Mouse (Mus musculus) embryonic facial prominence, embryonic 10.5 days (tissue): Measurements from ENCODE around the gene Mllt11. TPM values are rescaled to one million over a fixed set of nuclear protein-coding genes. Genes with fewer than 3 reads are reported as not detected.

Source experiments
- DNase-seq: peaks from one replicate; pipeline ENCODE4 v3.0.0-alpha.2; 2017; ENCODE audit warnings: low spot score
- H3K27ac ChIP-seq: fragments of 300-500 bp; sonication (generic); replicated peaks from 2 replicates; pipeline ENCODE4 v1.5.1; 2016; ENCODE audit warnings: mild to moderate bottlenecking
- H3K27me3 ChIP-seq: fragments of 300-500 bp; sonication (generic); replicated peaks from 2 replicates; pipeline ENCODE4 v1.6.1; 2016; ENCODE audit warnings: low read depth, mild to moderate bottlenecking; ENCODE audit not compliant: poor library complexity, severe bottlenecking
- H3K36me3 ChIP-seq: fragments of 300-500 bp; sonication (generic); replicated peaks from 2 replicates; pipeline ENCODE4 v1.6.1; 2016; ENCODE audit warnings: mild to moderate bottlenecking, moderate library complexity
- H3K4me1 ChIP-seq: fragments of 300-500 bp; sonication (generic); 2 replicates; pipeline ENCODE4 v1.6.1; 2016
- H3K4me3 ChIP-seq: fragments of 300-500 bp; sonication (generic); 2 replicates; pipeline ENCODE4 v1.5.1; 2016; ENCODE audit warnings: mild to moderate bottlenecking, moderate library complexity
- H3K9me3 ChIP-seq: fragments of 300-500 bp; sonication (generic); 2 replicates; pipeline ENCODE4 v1.6.1; 2016; ENCODE audit warnings: mild to moderate bottlenecking
- WGBS: fragments of 180-500 bp; shearing (Covaris S2); methylation state at CpG from one replicate; pipeline ENCODE4 v1.1.7; 2016; 5-methylcytosine and 5-hydroxymethylcytosine counted together
- polyA plus RNA-seq: library from polyadenylated mRNA; unstranded; fragments of >200 nt; fragmentation: Nextera tagmentation; extraction: Ambion mirVana; gene quantifications from 2 replicates; pipeline ENCODE4 v1.2.1, GENCODE M21; 2016

The Mllt11 gene
- polyA plus RNA-seq, 1 experiment from 2014 or later: 35.2 TPM

GRCm38 (mm10) chr3:95173256-95173949 is 58.6 kb downstream of the Mllt11 start:
- peaks cover 26% of the 10 kb centered on the region for H3K4me1 ChIP-seq
- WGBS: 3% methylated on average over 58 of the region's 58 CpGs
- DNase-seq: peak; percentile 57
- peaks cover 47% of the 10 kb centered on the region for H3K36me3 ChIP-seq
- peak overlapping the region; percentile 51 for H3K4me3 ChIP-seq
- no peak overlapping the region for H3K27ac ChIP-seq
- H3K9me3 ChIP-seq: no peaks in the 10 kb centered on the region
- H3K27me3 ChIP-seq: peaks cover 74% of the 10 kb centered on the region

GRCm38 (mm10) chr3:95172526-95173255 is 59.3 kb downstream of the Mllt11 start:
- Histone ChIP-seq H3K4me3 (peak overlapping the region; percentile 51), H3K9me3 (no peaks in the 10 kb centered on the region), H3K27ac (no peak overlapping the region), H3K4me1 (peaks cover 26% of the 10 kb centered on the region), H3K36me3 (peaks cover 55% of the 10 kb centered on the region), H3K27me3 (peaks cover 79% of the 10 kb centered on the region)
- DNase-seq: peak; percentile 46
- WGBS: 11% methylated on average over 84 of the region's 84 CpGs

- H3K4me3 ChIP-seq: no peak overlapping the region
- H3K27ac ChIP-seq: no peak overlapping the region
- no peaks in the 10 kb centered on the region for H3K9me3 ChIP-seq
- H3K4me1 ChIP-seq: peaks cover 21% of the 10 kb centered on the region
- peaks cover 89% of the 10 kb centered on the region for H3K27me3 ChIP-seq
- WGBS: 82% methylated on average over 6 of the region's 6 CpGs
- peaks cover 70% of the 10 kb centered on the region for H3K36me3 ChIP-seq
- DNase-seq: no peak
Measured at GRCm38 (mm10) chr3:95171105-95171504, 60.9 kb downstream of the Mllt11 start.

- H3K4me1 ChIP-seq: peaks cover 21% of the 10 kb centered on the region
- no peaks in the 10 kb centered on the region for H3K9me3 ChIP-seq
- peaks cover 82% of the 10 kb centered on the region for H3K36me3 ChIP-seq
- no peak overlapping the region for H3K4me3 ChIP-seq
- H3K27ac ChIP-seq: no peak overlapping the region
- WGBS: 88% methylated on average over 10 of the region's 10 CpGs
- H3K27me3 ChIP-seq: peaks cover 81% of the 10 kb centered on the region
- no peak for DNase-seq
Measured at GRCm38 (mm10) chr3:95169996-95170395, 62.0 kb downstream of the Mllt11 start.

Other genes with a start within 250 kb of the Mllt11 start
- 34.9 and 36.9 TPM in 2 replicates for gene Zfp687, start 216.7 kb downstream of the Mllt11 start, polyA plus RNA-seq
- gene Psmd4, start 189.6 kb downstream of the Mllt11 start, polyA plus RNA-seq: 349 and 357 TPM in 2 replicates
- 18.0 and 21.3 TPM in 2 replicates for gene Pip5k1a, start 125.2 kb downstream of the Mllt11 start, polyA plus RNA-seq
- gene Vps72, start 121.1 kb downstream of the Mllt11 start, polyA plus RNA-seq: 288 and 295 TPM in 2 replicates
- gene Tmod4, start 107.7 kb downstream of the Mllt11 start, polyA plus RNA-seq: 1.4 and 1.5 TPM in 2 replicates
- 81.0 and 84.4 TPM in 2 replicates for gene Scnm1, start 98.2 kb downstream of the Mllt11 start, polyA plus RNA-seq
- gene Lysmd1, start 98.1 kb downstream of the Mllt11 start, polyA plus RNA-seq: 14.0 and 14.5 TPM in 2 replicates
- gene Tnfaip8l2, start 89.8 kb downstream of the Mllt11 start, polyA plus RNA-seq: 0.98 and 2.8 TPM in 2 replicates
- gene Sema6c, start 71.7 kb downstream of the Mllt11 start, polyA plus RNA-seq: 6.8 and 9.2 TPM in 2 replicates
- 12.0 and 12.5 TPM in 2 replicates for gene Gabpb2, start 14.3 kb downstream of the Mllt11 start, polyA plus RNA-seq
- 91.1 and 91.2 TPM in 2 replicates for gene Cdc42se1, start 3.4 kb downstream of the Mllt11 start, polyA plus RNA-seq
- 0.38 and 0.45 TPM in 2 replicates for gene Gm128, start 9.4 kb upstream of the Mllt11 start, polyA plus RNA-seq
- 0.99 and 2.0 TPM in 2 replicates for gene Bnipl, start 19.0 kb upstream of the Mllt11 start, polyA plus RNA-seq
- gene Mindy1, start 49.2 kb upstream of the Mllt11 start, polyA plus RNA-seq: 36.3 and 37.1 TPM in 2 replicates
- 27.3 and 29.1 TPM in 2 replicates for gene Prune1, start 49.9 kb upstream of the Mllt11 start, polyA plus RNA-seq
- 1.3 and 1.4 TPM in 2 replicates for gene Anxa9, start 75.0 kb upstream of the Mllt11 start, polyA plus RNA-seq
- gene Cers2, start 82.6 kb upstream of the Mllt11 start, polyA plus RNA-seq: 125 TPM in 2 replicates
- gene Setdb1, start 125.0 kb upstream of the Mllt11 start, polyA plus RNA-seq: 60.9 and 61.1 TPM in 2 replicates
- gene 4930558C23Rik, start 170.7 kb upstream of the Mllt11 start, polyA plus RNA-seq: not detected in 2 replicates
- gene Arnt, start 202.2 kb upstream of the Mllt11 start, polyA plus RNA-seq: 33.9 and 37.5 TPM in 2 replicates